Mouse (Mus musculus) kidney, postnatal 25 days (tissue): ENCODE data around the gene Slamf8.

Source experiments
- DNase-seq, 2 experiments: peaks; one replicate each; pipeline ENCODE4 v3.0.0; 2021; ENCODE audit warnings: mixed read lengths in 2 of 2

The Slamf8 gene

GRCm38 (mm10) chr1:172590385-172590784, at the start of gene Slamf8:
TSS of gene Slamf8 (minus strand) at chr1:172590568.
- DNase-seq, result peak in 1 of 2 experiments; percentile 47

GRCm38 (mm10) chr1:172638781-172639180, 48.4 kb upstream of the Slamf8 start:
- DNase-seq, result peak in 1 of 2 experiments; percentile 48

GRCm38 (mm10) chr1:172637801-172638200, 47.4 kb upstream of the Slamf8 start:
- DNase-seq, result no peak

GRCm38 (mm10) chr1:172636266-172636665, 45.9 kb upstream of the Slamf8 start:
- DNase-seq, result no peak

GRCm38 (mm10) chr1:172635258-172635657, 44.9 kb upstream of the Slamf8 start:
- no peak for DNase-seq

- no peak for DNase-seq
These were observed 43.8 kb upstream of the Slamf8 start for GRCm38 (mm10) chr1:172634136-172634535.

GRCm38 (mm10) chr1:172632451-172633326, 42.3 kb upstream of the Slamf8 start, which contains the start of gene Dusp23:
TSS of gene Dusp23 (minus strand) at chr1:172632962.
- DNase-seq, result peak; percentile 99

GRCm38 (mm10) chr1:172631721-172632120, 41.4 kb upstream of the Slamf8 start:
- DNase-seq, result no peak

- peak in 1 of 2 experiments; percentile 28 for DNase-seq
These were observed 39.5 kb upstream of the Slamf8 start for GRCm38 (mm10) chr1:172629831-172630230.

GRCm38 (mm10) chr1:172626306-172626705, 35.9 kb upstream of the Slamf8 start:
- no peak for DNase-seq

- DNase-seq, result no peak
These were observed 33.7 kb upstream of the Slamf8 start for GRCm38 (mm10) chr1:172624081-172624480.

- no peak for DNase-seq
These were observed 33.2 kb upstream of the Slamf8 start for GRCm38 (mm10) chr1:172623599-172623998.

GRCm38 (mm10) chr1:172619235-172619634, 28.9 kb upstream of the Slamf8 start:
- peak; percentile 80 to 85 for DNase-seq

- no peak for DNase-seq
These were observed 27.8 kb upstream of the Slamf8 start for GRCm38 (mm10) chr1:172618141-172618540.

- DNase-seq, result no peak
These were observed 27.2 kb upstream of the Slamf8 start for GRCm38 (mm10) chr1:172617365-172618076.

- DNase-seq, result no peak
These were observed 26.4 kb upstream of the Slamf8 start for GRCm38 (mm10) chr1:172616537-172617300.

- DNase-seq, result no peak
These were observed 25.0 kb upstream of the Slamf8 start for GRCm38 (mm10) chr1:172615412-172615811.

GRCm38 (mm10) chr1:172614654-172615053, 24.3 kb upstream of the Slamf8 start:
- DNase-seq, result no peak

GRCm38 (mm10) chr1:172612745-172613144, 22.4 kb upstream of the Slamf8 start:
- no peak for DNase-seq

GRCm38 (mm10) chr1:172611304-172611703, 20.9 kb upstream of the Slamf8 start:
- no peak for DNase-seq

GRCm38 (mm10) chr1:172602326-172602725, 12.0 kb upstream of the Slamf8 start, which contains the start of gene Fcrl6:
TSS of gene Fcrl6 (minus strand) at chr1:172602551.
- DNase-seq, result no peak

- DNase-seq, result peak in 1 of 2 experiments; percentile 72
These were observed 4.1 kb upstream of the Slamf8 start for GRCm38 (mm10) chr1:172594495-172594894.

GRCm38 (mm10) chr1:172593956-172594355, 3.6 kb upstream of the Slamf8 start:
- no peak for DNase-seq
